Comparison of ENCODE assay signal across 30 mouse cellular contexts in genomic region chr3:52369204-52369603, GRCm38 (mm10).
DNase-seq lines count a peak whose midpoint lies in the region; ATAC-seq and TF ChIP-seq lines count a peak whose summit lies in the region.
"Had no signal": no experiment of that assay in that cellular context is flagged by ENCODE, and none has a peak within 500 bp of the region (broad histone marks: within the 10 kb centered on the region; RNA-seq: fewer than 3 reads in every experiment).

No protein-coding gene starts in this region.

- H3K4me3 ChIP-seq in heart, embryonic 16.5 days (ENCODE audit: low read length) = no peak overlapping the region
- no peak overlapping the region for H3K4me3 ChIP-seq in heart, embryonic 12.5 days
- H3K4me3 ChIP-seq in gastrocnemius, adult 2 months = no peak overlapping the region
- no peak overlapping the region for H3K4me3 ChIP-seq in hindbrain, embryonic 12.5 days
- H3K4me3 ChIP-seq: forebrain, embryonic 13.5 days; heart, adult 2 months; heart, embryonic 13.5 days; hindbrain, embryonic 10.5 days; kidney, embryonic 15.5 days; limb, embryonic 13.5 days; lung, embryonic 15.5 days; megakaryocyte, embryonic 14.5 days; midbrain, embryonic 12.5 days had no signal

- DNase-seq in adrenal gland, postnatal 25 days = peak; percentile 15
- peak; percentile 74 for DNase-seq in thymus, postnatal 0 days (ENCODE audit: low spot score)
- peak; percentile 54 for DNase-seq in thymus, postnatal 4 days
- DNase-seq in gastrocnemius, adult 2 months = no peak
- no peak for DNase-seq in gastrocnemius, postnatal 4 days (ENCODE audit: low spot score in 2 of 2)
- DNase-seq: cerebellum, adult 11-12 months; cerebellum, postnatal 14 days; gastrocnemius, postnatal 36 days; heart, adult 2 months; heart, postnatal 14 days; kidney, adult 18-20 months; kidney, postnatal 4 days; lung, postnatal 36 days; retina, postnatal 1 day; right cerebral cortex, postnatal 14 days; spleen, adult 18-20 months had no signal

- H3K4me1 ChIP-seq in heart, embryonic 16.5 days (ENCODE audit: control insufficient read depth, insufficient read depth, low read length) = no peaks in the 10 kb centered on the region
- no peaks in the 10 kb centered on the region for H3K4me1 ChIP-seq in heart, embryonic 12.5 days (replicated peaks)
- no peaks in the 10 kb centered on the region for H3K4me1 ChIP-seq in hindbrain, embryonic 12.5 days
- H3K4me1 ChIP-seq: forebrain, embryonic 13.5 days; heart, embryonic 13.5 days; hindbrain, embryonic 10.5 days; kidney, embryonic 15.5 days; limb, embryonic 13.5 days; lung, embryonic 15.5 days; megakaryocyte, embryonic 14.5 days; midbrain, embryonic 12.5 days had no signal

- H3K36me3 ChIP-seq in heart, embryonic 16.5 days (ENCODE audit: control insufficient read depth, insufficient read depth) = no peaks in the 10 kb centered on the region
- no peaks in the 10 kb centered on the region for H3K36me3 ChIP-seq in heart, embryonic 12.5 days
- H3K36me3 ChIP-seq in hindbrain, embryonic 12.5 days = no peaks in the 10 kb centered on the region
- H3K36me3 ChIP-seq: heart, embryonic 13.5 days; hindbrain, embryonic 10.5 days; kidney, embryonic 15.5 days; limb, embryonic 13.5 days; lung, embryonic 15.5 days; midbrain, embryonic 12.5 days had no signal

- H3K9ac ChIP-seq in heart, embryonic 16.5 days (ENCODE audit: low read length) = no peak overlapping the region
- H3K9ac ChIP-seq in heart, embryonic 12.5 days = no peak overlapping the region
- no peak overlapping the region for H3K9ac ChIP-seq in hindbrain, embryonic 12.5 days
- H3K9ac ChIP-seq: forebrain, embryonic 13.5 days; heart, embryonic 13.5 days; kidney, embryonic 15.5 days; limb, embryonic 13.5 days; lung, embryonic 15.5 days; midbrain, embryonic 12.5 days had no signal

- peaks cover 4% of the 10 kb centered on the region; the same call in 1 of the 2 replicates for H3K9me3 ChIP-seq in heart, embryonic 16.5 days (replicated peaks; ENCODE audit: control insufficient read depth, low read length)
- H3K9me3 ChIP-seq in heart, embryonic 12.5 days (replicated peaks) = no peaks in the 10 kb centered on the region
- H3K9me3 ChIP-seq in hindbrain, embryonic 12.5 days (replicated peaks) = no peaks in the 10 kb centered on the region
- H3K9me3 ChIP-seq: forebrain, embryonic 13.5 days; hindbrain, embryonic 10.5 days; kidney, embryonic 15.5 days; limb, embryonic 13.5 days; lung, embryonic 15.5 days; midbrain, embryonic 12.5 days had no signal

- 0 out of 2 replicates have a peak, but pooled peaks have one; percentile 23 for ATAC-seq in heart, embryonic 16.5 days (replicated peaks; ENCODE audit: extremely low read depth, insufficient read depth, low FRiP score)
- ATAC-seq in heart, embryonic 12.5 days (ENCODE audit: insufficient number of reproducible peaks, low FRiP score) = no peak
- ATAC-seq in hindbrain, embryonic 12.5 days (ENCODE audit: low FRiP score) = no peak
- ATAC-seq: activated CD4-positive, CD25-positive, alpha-beta regulatory T cell, adult 4 months; forebrain, embryonic 13.5 days; hindbrain, embryonic 16.5 days had no signal

- intact Hi-C loops in gastrocnemius, adult 2 months (cut with DNase I) = no loop called here

- no peaks in the 10 kb centered on the region for H3K27me3 ChIP-seq in heart, embryonic 16.5 days (ENCODE audit: control insufficient read depth, insufficient read depth, low read length)
- H3K27me3 ChIP-seq in heart, embryonic 12.5 days (replicated peaks) = no peaks in the 10 kb centered on the region
- no peaks in the 10 kb centered on the region for H3K27me3 ChIP-seq in hindbrain, embryonic 12.5 days
- H3K27me3 ChIP-seq: forebrain, embryonic 13.5 days; heart, embryonic 13.5 days; kidney, embryonic 15.5 days; limb, embryonic 13.5 days; lung, embryonic 15.5 days; midbrain, embryonic 12.5 days had no signal

- H3K27ac ChIP-seq in heart, embryonic 16.5 days (ENCODE audit: low read length) = no peak overlapping the region
- H3K27ac ChIP-seq in heart, embryonic 12.5 days (ENCODE audit: poor library complexity, severe bottlenecking) = no peak overlapping the region
- no peak overlapping the region for H3K27ac ChIP-seq in gastrocnemius, adult 2 months
- no peak overlapping the region for H3K27ac ChIP-seq in hindbrain, embryonic 12.5 days
- H3K27ac ChIP-seq: forebrain, embryonic 13.5 days; heart, adult 2 months; heart, embryonic 13.5 days; hindbrain, embryonic 10.5 days; kidney, embryonic 15.5 days; limb, embryonic 13.5 days; lung, embryonic 15.5 days; midbrain, embryonic 12.5 days had no signal

- H3K4me2 ChIP-seq in heart, embryonic 16.5 days (ENCODE audit: low read depth, low read length) = no peak overlapping the region
- no peak overlapping the region for H3K4me2 ChIP-seq in heart, embryonic 12.5 days
- H3K4me2 ChIP-seq in hindbrain, embryonic 12.5 days (replicated peaks) = no peak overlapping the region
- H3K4me2 ChIP-seq: forebrain, embryonic 13.5 days; heart, embryonic 13.5 days; kidney, embryonic 15.5 days; limb, embryonic 13.5 days; liver, embryonic 11.5 days; lung, embryonic 15.5 days; midbrain, embryonic 12.5 days had no signal

- WGBS in heart, embryonic 16.5 days = 80% methylated on average over 9 of the region's 9 CpGs
- 81% methylated on average over 9 of the region's 9 CpGs for WGBS in heart, embryonic 12.5 days
- 88% methylated on average over 9 of the region's 9 CpGs for WGBS in hindbrain, embryonic 12.5 days

- TF ChIP-seq CTCF in gastrocnemius, adult 2 months (IDR thresholded peaks at IDR 0.05) = no peak

Comparison
In these comparisons a context has a peak if more than half of its experiments do, and no peak if none do; other contexts are left out.
1. DNase-seq: peak in adrenal gland, postnatal 25 days (single experiment), thymus, postnatal 0 days (single experiment) and thymus, postnatal 4 days (single experiment); none in gastrocnemius, adult 2 months (single experiment) and gastrocnemius, postnatal 4 days (0 of 2).